Mouse (Mus musculus): Measurements from ENCODE around the gene Rccd1. TPM values are rescaled to one million over a fixed set of nuclear protein-coding genes. Genes with fewer than 3 reads are reported as not detected.

The Rccd1 gene
- polyA plus RNA-seq, 1 experiment from 2014 or later = 16.2 TPM

DNA sequence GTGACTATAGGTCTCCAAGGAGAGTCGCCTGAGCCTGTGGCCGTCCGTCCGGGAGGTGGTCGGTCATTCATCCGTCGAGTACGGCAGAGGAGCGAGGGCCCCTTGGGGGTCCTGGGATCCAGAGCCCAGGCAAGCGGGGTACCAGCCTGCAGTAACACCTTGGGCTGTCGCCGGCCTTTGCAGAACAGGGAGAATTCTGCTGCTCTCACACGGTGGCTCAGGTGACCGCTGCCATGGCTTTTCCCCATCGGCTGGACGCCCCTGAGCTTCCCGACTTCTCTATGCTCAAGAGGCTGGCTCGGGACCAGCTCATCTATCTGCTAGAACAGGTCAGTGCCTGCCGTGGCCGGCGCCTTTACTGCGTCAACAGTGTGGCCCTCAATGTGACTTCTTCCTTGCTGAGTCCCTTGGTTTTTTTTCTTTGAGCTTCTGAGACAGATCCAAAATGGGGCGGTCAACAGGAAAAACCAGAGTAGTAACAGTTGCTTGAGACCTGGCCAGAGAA lies 54.5 kb downstream of the Rccd1 start:
- Histone ChIP-seq H3K4me2 (peak overlapping the region; percentile 91), H3K27me3 (no peaks in the 10 kb centered on the region), H3K36me3 (ENCODE audit: poor library complexity, severe bottlenecking) (peaks cover 49% of the 10 kb centered on the region), H3K4me1 (peaks cover 24% of the 10 kb centered on the region), H3K4me3 (peak overlapping the region; percentile 80), H3K9me3 (replicated peaks) (peaks cover 9% of the 10 kb centered on the region), H3K9ac (peak overlapping the region; percentile 80), H3K27ac (peak overlapping the region; percentile 65)
- ATAC-seq = no peak
- WGBS = under 1% methylated on average over 23 of the region's 23 CpGs

DNA sequence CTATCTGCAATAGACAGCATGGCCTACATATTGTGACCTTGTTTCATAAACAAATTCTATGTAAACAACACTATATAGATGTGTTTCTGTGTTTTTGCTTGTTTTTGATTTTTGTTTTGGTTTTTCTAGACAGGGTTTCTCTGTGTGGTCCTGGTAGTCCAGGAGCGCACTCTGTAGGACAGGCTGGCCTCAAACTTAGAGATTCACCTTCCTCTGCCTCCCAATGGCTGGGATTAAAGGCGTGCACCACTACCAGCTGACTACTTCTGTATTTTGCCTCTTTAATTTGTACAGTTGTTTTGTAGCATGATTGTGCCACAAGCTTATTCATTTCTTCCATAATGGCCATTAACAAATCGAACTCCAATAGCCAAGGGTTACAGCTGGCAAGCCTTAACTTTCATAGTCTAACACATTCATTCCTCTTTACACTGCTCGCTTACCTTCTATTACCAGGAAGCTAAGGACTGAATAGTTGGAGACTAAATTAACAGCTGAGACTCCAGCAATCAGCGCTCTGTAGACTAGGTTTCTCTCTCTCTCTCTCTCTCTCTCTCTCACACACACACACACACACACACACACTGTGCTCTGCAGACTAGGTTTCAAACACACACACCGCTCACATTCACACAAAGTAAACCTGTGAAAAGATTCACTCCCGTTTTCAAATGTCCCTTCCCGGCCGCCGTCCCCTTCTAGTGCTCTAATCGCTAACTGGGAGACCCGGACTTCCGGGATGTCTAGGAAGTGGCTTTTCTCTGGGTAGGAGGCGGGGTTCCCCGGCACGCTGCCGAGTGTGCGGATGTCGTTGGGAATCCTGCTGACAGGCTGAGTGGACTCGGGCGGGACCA lies 55.1 kb downstream of the Rccd1 start, which contains the start of gene Vps33b:
Gene Vps33b (plus strand): TSS at position 753 of the 854 bp plus-strand sequence.
- WGBS = 3% methylated on average over 21 of the region's 21 CpGs
- Histone ChIP-seq H3K9me3 (replicated peaks) (0 out of 2 replicates have a peak, but pooled peaks cover 3% of the 10 kb centered on the region), H3K4me2 (peak within 1 kb of the TSS; percentile 91), H3K4me3 (peak within 1 kb of the TSS; percentile 80), H3K4me1 (peaks cover 24% of the 10 kb centered on the region), H3K9ac (peak within 1 kb of the TSS; percentile 80), H3K27ac (peak within 1 kb of the TSS; percentile 65), H3K36me3 (ENCODE audit: poor library complexity, severe bottlenecking) (peaks cover 49% of the 10 kb centered on the region), H3K27me3 (no peaks in the 10 kb centered on the region)
- peak; percentile 96 for ATAC-seq

DNA sequence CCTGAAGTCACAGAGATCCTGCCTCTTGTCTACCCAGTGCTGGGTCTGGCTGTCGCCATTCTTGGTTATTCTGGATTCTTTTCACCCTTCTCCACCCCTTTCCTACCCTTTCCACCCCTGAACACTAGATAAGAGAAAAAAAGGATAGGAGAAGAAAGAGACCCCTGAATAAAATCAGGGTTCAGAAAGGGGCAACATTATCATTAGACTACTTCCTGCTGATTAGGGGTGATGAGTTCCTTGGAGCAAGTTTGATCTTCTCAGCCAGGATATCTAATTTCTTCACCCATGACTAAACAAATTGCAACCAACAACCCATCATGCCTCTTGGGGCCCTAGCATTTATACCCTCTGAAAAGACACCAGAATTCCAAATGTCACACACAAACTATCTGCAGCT lies 56.5 kb downstream of the Rccd1 start:
- H3K36me3 ChIP-seq (ENCODE audit: poor library complexity, severe bottlenecking) = peaks cover 39% of the 10 kb centered on the region
- no peak overlapping the region for H3K9ac ChIP-seq
- 92% methylated on average over 1 of the region's 1 CpGs for WGBS
- no peaks in the 10 kb centered on the region for H3K9me3 ChIP-seq (replicated peaks)
- no peaks in the 10 kb centered on the region for H3K27me3 ChIP-seq
- peaks cover 24% of the 10 kb centered on the region for H3K4me1 ChIP-seq
- H3K4me3 ChIP-seq = no peak overlapping the region
- H3K27ac ChIP-seq = no peak overlapping the region
- H3K4me2 ChIP-seq = no peak overlapping the region
- no peak for ATAC-seq

DNA sequence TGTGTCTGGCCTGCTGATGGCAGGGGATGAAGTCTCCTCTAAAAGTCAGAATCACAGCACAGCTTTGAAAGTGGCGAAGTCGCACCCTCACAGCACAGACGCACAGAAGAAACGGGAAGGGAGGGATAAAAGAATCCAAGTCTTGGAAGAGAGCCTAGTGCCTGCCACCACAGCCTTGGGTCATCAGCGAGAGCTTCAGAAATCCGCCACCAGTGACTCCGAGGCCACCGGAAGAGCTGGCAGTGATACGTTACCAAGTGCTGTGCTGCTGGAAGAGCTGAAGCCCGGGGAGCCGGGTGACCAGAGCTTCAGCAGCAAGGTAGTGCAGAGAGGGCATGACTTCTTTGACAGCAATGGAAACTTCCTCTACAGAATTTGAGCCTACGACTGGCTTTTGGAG lies 59.6 kb downstream of the Rccd1 start:
- no peak overlapping the region for H3K4me2 ChIP-seq
- peaks cover 15% of the 10 kb centered on the region for H3K4me1 ChIP-seq
- H3K27me3 ChIP-seq = peaks cover 7% of the 10 kb centered on the region; the same call in 1 of the 2 replicates
- WGBS = 93% methylated on average over 12 of the region's 12 CpGs
- ATAC-seq = no peak
- H3K36me3 ChIP-seq (ENCODE audit: poor library complexity, severe bottlenecking) = peaks cover 36% of the 10 kb centered on the region
- no peak overlapping the region for H3K9ac ChIP-seq
- no peak overlapping the region for H3K27ac ChIP-seq
- no peaks in the 10 kb centered on the region for H3K9me3 ChIP-seq (replicated peaks)
- no peak overlapping the region for H3K4me3 ChIP-seq

- peak overlapping the region; percentile 80 for H3K27ac ChIP-seq
- peak overlapping the region; percentile 86 for H3K4me3 ChIP-seq
- peak overlapping the region; percentile 89 for H3K9ac ChIP-seq
- peak overlapping the region; percentile 93 for H3K4me2 ChIP-seq
- H3K9me3 ChIP-seq (replicated peaks) = no peaks in the 10 kb centered on the region
- 1% methylated on average over 29 of the region's 32 CpGs for WGBS
- H3K4me1 ChIP-seq = peaks cover 9% of the 10 kb centered on the region
- peaks cover 31% of the 10 kb centered on the region for H3K27me3 ChIP-seq
- ATAC-seq = no peak; the same call in none of the 2 replicates
- peaks cover 28% of the 10 kb centered on the region for H3K36me3 ChIP-seq (ENCODE audit: poor library complexity, severe bottlenecking)
These were observed 62.8 kb downstream of the Rccd1 start for GRCm38 (mm10) chr7:80261372-80261990.

DNA sequence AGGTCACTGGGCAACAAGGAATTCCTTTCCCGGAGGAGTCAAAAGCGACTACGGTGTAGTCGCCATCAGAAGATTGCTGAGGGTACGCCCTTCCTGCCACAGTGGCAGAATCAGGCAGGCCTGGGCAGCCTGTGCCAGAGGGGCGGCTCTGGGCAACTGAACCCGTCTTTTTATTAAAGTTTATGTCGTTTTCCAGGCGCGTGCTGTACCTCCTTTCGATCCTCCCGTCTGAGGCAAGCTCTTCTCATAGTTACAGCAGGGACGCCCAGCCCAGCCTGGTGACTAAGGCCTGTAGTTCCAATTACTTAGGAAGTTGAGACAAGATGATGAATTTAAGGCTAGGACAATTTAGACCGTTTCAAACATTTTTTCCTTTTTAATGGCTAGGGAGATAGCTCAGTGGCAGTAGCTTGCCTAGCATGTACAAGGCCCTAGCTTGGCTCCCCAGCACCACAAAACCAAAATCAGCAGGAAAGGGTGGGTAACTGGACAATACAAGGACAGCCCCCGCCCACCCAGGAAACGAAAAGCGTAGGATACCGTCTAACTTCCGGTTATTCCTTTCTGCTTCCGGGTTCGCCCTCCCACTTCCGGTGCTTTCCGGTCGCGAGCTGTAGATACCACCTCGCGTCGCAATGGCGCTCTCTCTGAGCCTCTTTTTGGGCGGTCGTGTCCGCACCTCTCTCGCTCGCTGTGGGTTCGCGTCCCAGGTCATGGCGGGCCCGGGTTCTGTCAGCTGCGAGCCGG lies 63.5 kb downstream of the Rccd1 start, which contains the start of gene Ngrn:
Gene Ngrn (plus strand): TSS at position 591 of the 747 bp plus-strand sequence.
- 25% methylated on average over 40 of the region's 40 CpGs for WGBS
- peak within 1 kb of the TSS; percentile 93 for H3K4me2 ChIP-seq

DNA sequence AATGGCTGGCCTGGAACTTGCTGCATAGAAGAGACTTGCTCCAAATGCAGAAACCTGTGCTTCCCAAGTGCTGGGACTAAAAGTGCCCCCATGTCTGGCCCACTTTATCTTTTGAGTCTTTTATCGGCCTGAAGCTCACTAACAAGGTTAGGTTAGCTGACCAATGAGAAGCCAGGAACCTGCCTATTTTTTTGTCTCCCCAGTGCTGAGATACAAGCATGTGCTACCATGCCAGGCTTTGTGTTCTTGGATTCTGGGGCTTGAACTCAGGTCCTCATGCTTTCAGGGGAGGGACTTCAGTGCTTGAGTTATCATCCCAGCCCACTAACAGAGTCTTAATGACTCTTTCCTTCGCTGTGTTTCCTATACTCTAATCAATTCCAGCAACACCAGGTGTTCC lies 66.5 kb downstream of the Rccd1 start:
- Histone ChIP-seq H3K4me2 (no peak overlapping the region), H3K9ac (no peak overlapping the region), H3K4me3 (no peak overlapping the region), H3K9me3 (replicated peaks) (no peaks in the 10 kb centered on the region), H3K27me3 (peaks cover 50% of the 10 kb centered on the region), H3K27ac (no peak overlapping the region), H3K4me1 (peaks cover 9% of the 10 kb centered on the region), H3K36me3 (ENCODE audit: poor library complexity, severe bottlenecking) (no peaks in the 10 kb centered on the region)
- 74% methylated on average over 2 of the region's 2 CpGs for WGBS
- ATAC-seq = no peak

More for the DNA sequence above, 63.5 kb downstream of the Rccd1 start, which contains the start of gene Ngrn:
- ATAC-seq = peak; percentile 94
- H3K27me3 ChIP-seq = peaks cover 32% of the 10 kb centered on the region
- peaks cover 21% of the 10 kb centered on the region for H3K36me3 ChIP-seq (ENCODE audit: poor library complexity, severe bottlenecking)
- peak within 1 kb of the TSS; percentile 80 for H3K27ac ChIP-seq
- H3K9ac ChIP-seq = peak within 1 kb of the TSS; percentile 89
- peaks cover 9% of the 10 kb centered on the region for H3K4me1 ChIP-seq
- peak within 1 kb of the TSS; percentile 86 for H3K4me3 ChIP-seq
- H3K9me3 ChIP-seq (replicated peaks) = no peaks in the 10 kb centered on the region

DNA sequence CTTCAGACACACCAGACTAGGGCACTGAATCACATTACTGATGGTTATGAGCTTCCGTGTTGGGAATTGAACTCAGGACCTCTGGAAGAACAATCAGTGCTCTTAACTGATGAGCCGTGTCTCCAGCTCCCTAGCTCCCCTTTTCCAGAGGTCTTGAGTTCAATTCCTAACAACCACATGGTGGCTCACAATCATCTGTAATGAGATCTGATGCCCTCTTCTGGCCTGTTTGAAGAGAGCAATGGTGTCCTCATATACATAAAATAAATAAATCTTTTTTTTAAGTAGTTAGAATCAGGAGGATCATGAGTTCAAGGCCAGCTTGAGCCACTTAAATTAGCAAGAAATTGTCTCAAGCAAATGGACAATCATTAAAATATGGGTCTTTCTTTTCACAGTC lies 68.3 kb downstream of the Rccd1 start:
- 74% methylated on average over 2 of the region's 2 CpGs for WGBS
- ATAC-seq = no peak
- peaks cover 58% of the 10 kb centered on the region for H3K27me3 ChIP-seq
- no peaks in the 10 kb centered on the region for H3K4me1 ChIP-seq
- no peak overlapping the region for H3K27ac ChIP-seq
- no peak overlapping the region for H3K4me3 ChIP-seq
- H3K9ac ChIP-seq = no peak overlapping the region
- no peak overlapping the region for H3K4me2 ChIP-seq
- H3K36me3 ChIP-seq (ENCODE audit: poor library complexity, severe bottlenecking) = no peaks in the 10 kb centered on the region
- H3K9me3 ChIP-seq (replicated peaks) = no peaks in the 10 kb centered on the region

- no peaks in the 10 kb centered on the region for H3K36me3 ChIP-seq (ENCODE audit: poor library complexity, severe bottlenecking)
- WGBS = 91% methylated on average over 11 of the region's 11 CpGs
- no peak overlapping the region for H3K9ac ChIP-seq
- peaks cover 34% of the 10 kb centered on the region for H3K27me3 ChIP-seq
- H3K4me3 ChIP-seq = no peak overlapping the region
- H3K4me1 ChIP-seq = no peaks in the 10 kb centered on the region
- H3K4me2 ChIP-seq = no peak overlapping the region
- ATAC-seq = no peak
- no peaks in the 10 kb centered on the region for H3K9me3 ChIP-seq (replicated peaks)
- H3K27ac ChIP-seq = no peak overlapping the region
These were observed 71.4 kb downstream of the Rccd1 start for GRCm38 (mm10) chr7:80252886-80253285.

- no peaks in the 10 kb centered on the region for H3K4me1 ChIP-seq
- WGBS = 84% methylated on average over 7 of the region's 7 CpGs
- no peaks in the 10 kb centered on the region for H3K36me3 ChIP-seq (ENCODE audit: poor library complexity, severe bottlenecking)
- H3K27me3 ChIP-seq = peaks cover 34% of the 10 kb centered on the region
- no peak overlapping the region for H3K9ac ChIP-seq
- H3K27ac ChIP-seq = no peak overlapping the region
- H3K9me3 ChIP-seq (replicated peaks) = no peaks in the 10 kb centered on the region
- ATAC-seq = no peak
- no peak overlapping the region for H3K4me2 ChIP-seq
- no peak overlapping the region for H3K4me3 ChIP-seq
These were observed 71.8 kb downstream of the Rccd1 start for GRCm38 (mm10) chr7:80252437-80252836.

DNA sequence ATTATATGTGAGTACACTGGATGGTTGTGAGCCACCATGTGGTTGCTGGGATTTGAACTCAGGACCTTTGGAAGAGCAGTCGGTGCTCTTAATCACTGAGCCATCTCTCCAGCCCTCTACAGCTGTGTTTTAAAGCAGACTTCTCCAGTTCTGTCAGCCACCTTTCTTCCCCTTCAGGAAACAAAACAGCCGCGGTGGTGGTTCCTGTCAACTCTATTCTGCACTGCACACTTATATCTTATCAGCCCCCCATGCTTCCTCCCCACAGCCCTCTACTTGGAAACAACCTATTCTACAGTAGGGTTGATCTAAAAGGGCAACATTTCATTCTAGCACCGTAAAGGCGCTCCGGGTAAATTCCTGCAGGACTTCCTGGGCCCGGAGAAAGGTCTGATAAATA lies 77.4 kb downstream of the Rccd1 start:
- Histone ChIP-seq H3K4me3 (peak overlapping the region; percentile 58), H3K27me3 (peaks cover 6% of the 10 kb centered on the region; the same call in 1 of the 2 replicates), H3K9me3 (replicated peaks) (no peaks in the 10 kb centered on the region), H3K9ac (no peak overlapping the region), H3K36me3 (ENCODE audit: poor library complexity, severe bottlenecking) (no peaks in the 10 kb centered on the region), H3K27ac (no peak overlapping the region; the same call in 1 of the 2 replicates), H3K4me1 (no peaks in the 10 kb centered on the region), H3K4me2 (peak overlapping the region; percentile 66)
- no peak for ATAC-seq
- 67% methylated on average over 7 of the region's 7 CpGs for WGBS

Data from forebrain, embryonic 13.5 days (tissue).